Mouse (Mus musculus) common myeloid progenitor, adult 5-6 weeks (primary cell): ENCODE data around the gene Zbtb5. TPM values are rescaled to one million over a fixed set of nuclear protein-coding genes. Genes with fewer than 3 reads are reported as not detected.

ENCODE experiments used
- total RNA-seq: library from RNA; stranded (forward); fragments of 200-1000, 187-1606 nt; gene quantifications from 2 replicates; pipeline ENCODE4 v1.2.3, GENCODE M21; 2017

Gene Zbtb5
- total RNA-seq, 1 experiment from 2014 or later, result 16.9 TPM

Other genes with a start within 250 kb of the Zbtb5 start
- gene Grhpr, start 31.0 kb downstream of the Zbtb5 start, total RNA-seq, result 8.6 and 10.8 TPM in 2 replicates
- 57.6 and 66.8 TPM in 2 replicates for gene Polr1e, start 6.2 kb upstream of the Zbtb5 start, total RNA-seq
- gene Fbxo10, start 72.2 kb upstream of the Zbtb5 start, total RNA-seq, result 4.2 and 6.9 TPM in 2 replicates
- gene Tomm5, start 95.7 kb upstream of the Zbtb5 start, total RNA-seq, result 228 and 259 TPM in 2 replicates
- gene Frmpd1, start 172.5 kb upstream of the Zbtb5 start, total RNA-seq, result not detected in 2 replicates